Mouse (Mus musculus) forebrain, embryonic 13.5 days (tissue): Measurements from ENCODE around the gene Frrs1l. TPM values are rescaled to one million over a fixed set of nuclear protein-coding genes. Genes with fewer than 3 reads are reported as not detected.

Experiments used
- polyA plus RNA-seq: library from polyadenylated mRNA; unstranded; fragments of >200 nt; fragmentation: Nextera tagmentation; extraction: Ambion mirVana; gene quantifications from 2 replicates; pipeline ENCODE4 v1.2.1, GENCODE M21; 2015

Frrs1l gene
- polyA plus RNA-seq, 1 experiment from 2014 or later, result 11.6 TPM

Other genes with a start within 250 kb of the Frrs1l start
- gene Actl7b, start 248.9 kb downstream of the Frrs1l start, polyA plus RNA-seq, result not detected in 2 replicates
- gene Actl7a, start 247.0 kb downstream of the Frrs1l start, polyA plus RNA-seq, result not detected in 2 replicates
- 54.9 and 62.1 TPM in 2 replicates for gene Elp1, start 188.1 kb downstream of the Frrs1l start, polyA plus RNA-seq
- 16.5 and 18.1 TPM in 2 replicates for gene Fam206a, start 188.0 kb downstream of the Frrs1l start, polyA plus RNA-seq
- gene Ctnnal1, start 125.2 kb downstream of the Frrs1l start, polyA plus RNA-seq, result 16.5 and 19.4 TPM in 2 replicates
- gene Tmem245, start 43.0 kb downstream of the Frrs1l start, polyA plus RNA-seq, result 6.7 and 8.2 TPM in 2 replicates
- 0.56 and 0.67 TPM in 2 replicates for gene Epb41l4b, start 153.0 kb upstream of the Frrs1l start, polyA plus RNA-seq